Mouse (Mus musculus) midbrain, embryonic 10.5 days (tissue): ENCODE measurements around the gene Fbxw21. TPM values are rescaled to one million over a fixed set of nuclear protein-coding genes. Genes with fewer than 3 reads are reported as not detected.
"Not testable (repeated sequence)": the region's sequence is repeated elsewhere in the genome, so short reads cannot be mapped to it uniquely, and the experiment has no call there.

Experiments
- DNase-seq: peaks from one replicate; pipeline ENCODE4 v3.0.0-alpha.2; 2017; ENCODE audit warnings: low spot score
- H3K27ac ChIP-seq: fragments of 300-500 bp; sonication (generic); replicated peaks from 2 replicates; pipeline ENCODE4 v1.5.1; 2016; ENCODE audit warnings: mild to moderate bottlenecking
- H3K27me3 ChIP-seq: fragments of 300-500 bp; sonication (generic); 2 replicates; pipeline ENCODE4 v1.6.1; 2016; ENCODE audit warnings: low read depth, mild to moderate bottlenecking; ENCODE audit not compliant: poor library complexity, severe bottlenecking
- H3K36me3 ChIP-seq: fragments of 300-500 bp; sonication (generic); 2 replicates; pipeline ENCODE4 v1.6.1; 2016; ENCODE audit warnings: mild to moderate bottlenecking, moderate library complexity
- H3K4me1 ChIP-seq: fragments of 300-500 bp; sonication (generic); 2 replicates; pipeline ENCODE4 v1.6.1; 2016
- H3K4me3 ChIP-seq: fragments of 300-500 bp; sonication (generic); 2 replicates; pipeline ENCODE4 v1.5.1; 2016; ENCODE audit warnings: mild to moderate bottlenecking, moderate library complexity
- H3K9me3 ChIP-seq: fragments of 300-500 bp; sonication (generic); replicated peaks from 2 replicates; pipeline ENCODE4 v1.6.1; 2016; ENCODE audit warnings: mild to moderate bottlenecking
- WGBS: fragments of 180-500 bp; shearing (Covaris S2); methylation state at CpG from one replicate; pipeline ENCODE4 v1.1.7; 2016; 5-methylcytosine and 5-hydroxymethylcytosine counted together
- polyA plus RNA-seq: library from polyadenylated mRNA; unstranded; fragments of >200 nt; fragmentation: Nextera tagmentation; extraction: Ambion mirVana; gene quantifications from 2 replicates; pipeline ENCODE4 v1.2.1, GENCODE M21; 2016

The Fbxw21 gene
- not detected in 2 replicates for polyA plus RNA-seq

DNA sequence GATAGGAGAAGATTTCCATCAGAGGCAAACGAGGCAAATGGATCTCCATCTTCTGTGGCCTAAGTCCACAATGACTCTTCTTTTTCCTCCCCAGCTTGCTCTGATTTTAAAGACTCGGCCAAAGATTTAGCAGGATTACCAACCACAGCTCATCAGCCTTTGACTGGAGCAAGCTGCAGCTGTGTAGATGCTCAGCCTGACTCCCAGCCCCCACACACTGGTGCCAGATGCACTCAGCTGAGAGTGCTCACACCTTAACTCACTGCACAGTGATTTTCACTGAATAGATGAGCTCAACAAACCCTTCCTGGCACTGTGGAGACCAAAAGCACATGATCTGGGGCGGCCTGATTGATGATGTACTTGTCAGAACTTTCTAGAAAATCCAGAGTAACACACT, at the start of gene Fbxw21:
Gene Fbxw21, minus strand, starts transcription at position 101 of the 400 bp plus-strand sequence.
- H3K9me3 ChIP-seq = no peaks in the 10 kb centered on the region
- H3K4me3 ChIP-seq = no peak within 1 kb of the TSS
- H3K36me3 ChIP-seq = no peaks in the 10 kb centered on the region
- no peak for DNase-seq
- H3K27me3 ChIP-seq = no peaks in the 10 kb centered on the region
- 77% methylated on average over 3 of the region's 3 CpGs for WGBS
- H3K4me1 ChIP-seq = no peaks in the 10 kb centered on the region
- H3K27ac ChIP-seq = no peak within 1 kb of the TSS

DNA sequence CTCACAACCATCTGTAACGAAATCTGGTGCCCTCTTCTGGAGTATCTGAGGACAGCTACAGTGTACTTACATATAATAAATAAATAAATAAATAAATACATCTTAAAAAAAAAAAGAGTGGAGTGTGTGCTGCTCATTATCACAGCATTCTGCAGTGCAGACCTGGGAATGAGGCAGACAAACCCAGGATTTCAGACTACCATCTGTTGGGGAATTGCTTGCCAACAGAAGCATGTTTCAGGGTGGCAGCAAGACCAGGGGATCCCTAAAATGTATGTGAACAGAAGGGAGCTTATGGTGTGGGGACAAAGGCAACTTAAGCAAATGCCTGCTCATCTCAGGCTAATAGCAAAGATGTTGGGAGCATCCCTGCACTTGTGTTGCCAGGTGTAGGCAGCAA, 39.5 kb upstream of the Fbxw21 start:
- H3K9me3 ChIP-seq, H3K4me1 ChIP-seq, H3K36me3 ChIP-seq, H3K27ac ChIP-seq, H3K27me3 ChIP-seq, DNase-seq, H3K4me3 ChIP-seq: not testable (repeated sequence)
- 78% methylated on average over 1 of the region's 1 CpGs for WGBS

DNA sequence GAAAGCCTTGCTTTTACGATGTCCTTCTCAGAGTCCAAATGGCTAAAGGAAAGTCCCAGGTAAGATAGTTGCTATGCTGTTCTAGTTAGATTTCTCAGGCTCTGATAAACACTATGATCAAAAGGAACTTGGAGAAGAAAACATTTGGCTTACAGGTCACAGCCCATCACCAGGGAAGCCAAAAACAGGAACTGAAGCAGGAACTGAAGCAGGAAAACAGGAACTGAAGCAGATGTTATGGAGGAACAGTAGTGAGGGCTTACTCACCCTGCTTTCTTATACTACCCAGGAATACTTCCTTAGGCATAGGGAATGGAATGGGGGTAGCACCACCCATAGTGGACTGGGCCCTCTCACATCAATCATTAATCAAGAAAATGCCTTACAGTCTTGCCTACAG, 38.5 kb upstream of the Fbxw21 start:
- no peak overlapping the region for H3K4me3 ChIP-seq
- H3K9me3 ChIP-seq = no peaks in the 10 kb centered on the region
- no peak for DNase-seq
- no peaks in the 10 kb centered on the region for H3K4me1 ChIP-seq
- WGBS = 86% methylated on average over 1 of the region's 1 CpGs
- no peaks in the 10 kb centered on the region for H3K36me3 ChIP-seq
- no peaks in the 10 kb centered on the region for H3K27me3 ChIP-seq
- H3K27ac ChIP-seq = no peak overlapping the region

DNA sequence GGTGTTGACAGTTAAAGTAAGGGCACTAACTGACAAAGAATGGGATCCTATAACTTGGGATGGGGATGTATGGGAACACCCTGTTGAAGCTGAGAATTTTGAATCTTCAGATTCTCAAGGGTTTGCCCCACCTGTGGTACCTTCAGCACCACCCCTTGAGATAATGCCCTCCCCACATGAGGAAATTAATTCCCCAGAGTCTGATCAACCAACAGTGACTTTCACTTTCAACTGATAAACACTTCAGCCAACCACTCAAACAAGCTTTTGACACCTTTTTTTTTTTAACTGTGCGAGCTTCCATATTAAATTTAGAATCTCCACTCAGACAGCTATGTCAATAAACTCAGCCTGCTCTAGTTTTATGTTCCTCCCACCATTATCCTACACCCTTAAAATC, 37.5 kb upstream of the Fbxw21 start:
- no peaks in the 10 kb centered on the region for H3K36me3 ChIP-seq
- H3K9me3 ChIP-seq = no peaks in the 10 kb centered on the region
- H3K4me3 ChIP-seq = no peak overlapping the region
- no peaks in the 10 kb centered on the region for H3K4me1 ChIP-seq
- DNase-seq = no peak
- H3K27ac ChIP-seq = no peak overlapping the region
- H3K27me3 ChIP-seq = no peaks in the 10 kb centered on the region
- 88% methylated on average over 1 of the region's 1 CpGs for WGBS

DNA sequence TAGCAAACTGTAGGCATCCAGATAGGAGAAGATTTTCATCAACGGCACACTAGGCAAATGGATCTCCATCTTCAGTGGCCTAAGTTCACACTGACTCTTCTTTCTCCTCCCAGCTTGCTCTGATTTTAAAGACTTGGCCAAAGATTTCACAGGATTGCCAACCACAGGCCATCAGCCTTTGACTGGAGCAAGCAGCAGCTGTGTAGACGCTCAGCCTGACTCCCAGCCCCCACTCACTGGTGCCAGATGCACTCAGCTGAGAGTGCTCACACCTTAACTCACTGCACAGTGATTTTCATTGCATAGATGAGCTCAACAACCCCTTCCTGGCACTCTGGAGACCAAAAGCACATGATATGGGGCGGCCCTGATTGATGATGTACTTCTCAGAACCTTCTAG, 34.0 kb upstream of the Fbxw21 start, which contains the start of gene Fbxw13:
Gene Fbxw13, minus strand, starts transcription at position 101 of the 400 bp plus-strand sequence.
- not testable (repeated sequence) for H3K36me3 ChIP-seq, H3K27ac ChIP-seq, H3K4me3 ChIP-seq, H3K4me1 ChIP-seq, DNase-seq, H3K9me3 ChIP-seq, H3K27me3 ChIP-seq
- WGBS = 83% methylated on average over 3 of the region's 3 CpGs

DNA sequence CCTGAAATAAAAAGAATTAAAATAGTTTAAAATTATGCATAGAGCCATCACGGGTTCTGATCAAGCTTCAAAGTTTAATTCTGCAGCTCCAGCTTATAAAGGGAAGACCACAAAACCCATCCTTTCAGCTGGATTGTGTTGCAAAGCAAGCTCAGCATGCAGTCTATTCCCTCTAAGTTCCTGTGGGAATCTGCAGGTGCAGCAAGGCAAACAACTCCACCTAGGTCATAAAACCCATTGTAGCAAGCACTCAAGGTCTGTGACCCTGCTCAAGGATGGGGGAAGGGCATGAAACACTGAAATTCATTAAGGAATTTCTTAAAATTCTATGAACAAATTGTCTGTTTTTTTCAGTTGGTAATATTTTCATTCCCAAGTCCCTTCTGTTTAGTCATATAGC, 15.4 kb upstream of the Fbxw21 start:
- 79% methylated on average over 1 of the region's 1 CpGs for WGBS
- DNase-seq = no peak
- Histone ChIP-seq H3K27ac (no peak overlapping the region), H3K36me3 (no peaks in the 10 kb centered on the region), H3K9me3 (no peaks in the 10 kb centered on the region; the same call in 1 of the 2 replicates), H3K27me3 (no peaks in the 10 kb centered on the region), H3K4me3 (no peak overlapping the region), H3K4me1 (no peaks in the 10 kb centered on the region)

DNA sequence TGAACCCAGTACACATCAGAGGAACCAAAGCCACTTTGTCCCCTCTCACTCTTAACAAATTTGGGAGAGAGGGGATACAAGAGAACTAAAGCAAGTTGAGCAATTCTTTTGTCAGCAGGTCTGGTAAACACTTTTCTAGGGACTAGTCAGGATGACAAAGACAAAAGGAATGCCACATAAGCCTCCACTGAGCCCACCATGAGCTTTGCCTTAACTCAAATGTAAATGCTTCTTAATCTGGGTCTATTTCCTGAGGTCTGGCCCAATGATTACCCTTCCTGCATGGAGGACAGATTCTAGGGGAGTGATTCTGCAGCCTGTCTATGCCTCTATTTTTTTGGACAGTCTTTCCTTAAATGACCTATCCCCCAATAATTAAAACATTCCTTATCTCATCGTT, 14.5 kb upstream of the Fbxw21 start:
- no peak overlapping the region for H3K27ac ChIP-seq
- no peaks in the 10 kb centered on the region; the same call in 1 of the 2 replicates for H3K9me3 ChIP-seq
- WGBS = 91% methylated on average over 1 of the region's 1 CpGs
- no peaks in the 10 kb centered on the region for H3K4me1 ChIP-seq
- DNase-seq = no peak
- no peaks in the 10 kb centered on the region for H3K27me3 ChIP-seq
- no peaks in the 10 kb centered on the region for H3K36me3 ChIP-seq
- H3K4me3 ChIP-seq = no peak overlapping the region

DNA sequence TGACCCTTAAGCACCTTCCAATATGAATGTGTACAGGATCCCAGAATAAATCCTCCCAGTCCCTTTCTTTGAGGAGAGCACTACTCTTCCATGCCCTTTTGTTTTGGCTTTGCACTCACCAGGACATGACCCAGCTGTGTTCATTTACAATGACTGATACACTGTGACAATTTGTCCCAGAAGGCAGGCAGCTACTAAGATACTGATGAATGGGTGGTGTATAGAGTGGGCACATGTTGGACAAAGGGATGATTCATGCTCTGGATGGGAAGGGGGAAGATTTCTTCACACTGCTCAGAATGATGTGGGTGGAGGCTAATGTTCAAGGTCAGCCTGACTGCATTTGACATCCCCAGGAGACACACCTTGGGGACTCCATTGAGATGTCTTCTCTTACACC, 5.5 kb upstream of the Fbxw21 start:
- no peaks in the 10 kb centered on the region for H3K4me1 ChIP-seq

DNA sequence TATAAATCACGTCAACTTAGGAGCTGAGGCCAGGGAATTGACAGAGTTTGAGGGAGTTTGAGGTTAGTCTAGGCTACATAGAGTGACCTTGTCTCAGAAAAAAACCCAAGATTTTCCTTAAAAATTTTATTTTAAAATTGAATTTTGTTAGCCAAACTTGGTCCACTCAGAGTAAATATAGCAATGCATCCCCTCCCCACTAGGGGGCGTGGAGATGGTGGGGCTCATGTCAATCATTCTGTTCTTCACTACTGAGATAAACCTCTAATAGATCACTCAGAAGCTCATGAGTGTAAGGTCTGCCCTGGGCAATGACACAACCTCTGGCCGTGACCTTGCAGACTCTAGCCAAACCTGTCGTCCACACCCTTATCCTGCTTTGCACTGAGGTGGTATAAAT, 21.4 kb downstream of the Fbxw21 start:
- not testable (repeated sequence) for H3K4me3 ChIP-seq, H3K9me3 ChIP-seq, H3K27ac ChIP-seq, H3K27me3 ChIP-seq, H3K4me1 ChIP-seq, H3K36me3 ChIP-seq, DNase-seq
- 75% methylated on average over 4 of the region's 4 CpGs for WGBS

More for the DNA sequence above, 5.5 kb upstream of the Fbxw21 start:
- no peaks in the 10 kb centered on the region for H3K36me3 ChIP-seq
- peaks cover 7% of the 10 kb centered on the region; the same call in 1 of the 2 replicates for H3K9me3 ChIP-seq
- no peak overlapping the region for H3K4me3 ChIP-seq
- no peaks in the 10 kb centered on the region for H3K27me3 ChIP-seq
- no peak overlapping the region for H3K27ac ChIP-seq
- no peak for DNase-seq

DNA sequence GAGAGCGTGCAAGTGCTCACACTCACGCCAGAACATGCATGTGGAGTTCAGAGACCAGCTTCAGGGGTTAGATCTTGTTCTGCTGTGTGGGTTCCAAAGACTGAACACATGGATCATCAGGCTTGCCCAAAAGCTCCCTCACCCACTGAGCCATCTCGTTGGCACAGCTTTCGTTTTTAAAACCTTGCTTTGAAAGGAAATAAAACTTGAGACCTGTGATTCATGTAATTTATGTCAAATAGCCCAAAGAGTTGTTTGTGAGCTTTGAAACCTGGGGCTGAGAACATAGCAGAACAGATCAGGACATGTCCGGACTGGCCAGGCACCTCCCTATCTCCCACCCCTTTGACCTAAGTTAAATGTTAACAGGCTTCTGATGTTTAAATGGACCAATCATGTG, 31.8 kb downstream of the Fbxw21 start:
- Histone ChIP-seq H3K27me3 (no peaks in the 10 kb centered on the region), H3K4me1 (no peaks in the 10 kb centered on the region), H3K4me3 (no peak overlapping the region), H3K36me3 (no peaks in the 10 kb centered on the region), H3K27ac (no peak overlapping the region), H3K9me3 (no peaks in the 10 kb centered on the region)
- WGBS = 92% methylated on average over 5 of the region's 5 CpGs
- no peak for DNase-seq

DNA sequence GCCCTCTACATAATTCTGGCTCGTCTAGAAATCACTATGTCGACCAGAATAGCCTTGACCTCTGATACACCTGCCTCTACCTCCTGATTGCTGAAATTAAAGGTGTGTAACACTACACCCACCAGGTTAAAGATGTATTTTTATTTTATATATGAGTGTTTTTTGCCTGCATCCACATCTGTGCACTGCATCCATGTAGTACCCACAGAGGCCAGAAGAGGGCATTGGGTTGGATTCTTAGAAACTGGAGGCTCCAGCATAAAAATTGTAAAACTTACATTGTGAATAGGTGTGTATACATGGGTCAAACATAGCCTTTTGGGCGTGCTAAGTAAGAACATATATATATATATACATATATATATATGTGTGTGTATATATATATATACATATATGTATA, 33.6 kb downstream of the Fbxw21 start:
- H3K4me3 ChIP-seq = no peak overlapping the region
- H3K36me3 ChIP-seq = no peaks in the 10 kb centered on the region
- no peak overlapping the region for H3K27ac ChIP-seq
- DNase-seq = no peak
- H3K27me3 ChIP-seq = no peaks in the 10 kb centered on the region
- WGBS = 61% methylated on average over 3 of the region's 3 CpGs
- no peaks in the 10 kb centered on the region for H3K4me1 ChIP-seq
- no peaks in the 10 kb centered on the region for H3K9me3 ChIP-seq

DNA sequence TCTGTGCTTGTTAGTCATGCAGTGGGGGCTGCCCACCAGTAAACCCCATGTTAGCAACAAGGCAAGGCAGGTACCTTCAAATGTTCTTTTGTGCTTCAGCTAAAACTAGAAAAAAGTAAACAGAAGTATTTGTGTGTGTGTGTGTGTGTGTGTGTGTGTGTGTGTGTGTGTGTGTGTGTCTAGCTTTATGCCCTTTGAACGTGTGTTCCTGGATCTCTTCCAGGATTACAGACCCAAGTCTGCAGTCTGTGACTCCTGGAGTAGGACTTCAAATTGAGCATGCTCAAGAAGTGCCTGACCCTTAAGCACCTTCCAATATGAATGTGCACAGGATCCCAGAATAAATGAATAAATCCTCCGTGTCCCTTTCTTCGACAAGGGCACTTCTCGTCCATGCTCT, 34.8 kb downstream of the Fbxw21 start:
- 93% methylated on average over 4 of the region's 4 CpGs for WGBS
- DNase-seq = no peak
- Histone ChIP-seq H3K4me3 (no peak overlapping the region), H3K4me1 (no peaks in the 10 kb centered on the region), H3K36me3 (no peaks in the 10 kb centered on the region), H3K9me3 (no peaks in the 10 kb centered on the region), H3K27ac (no peak overlapping the region), H3K27me3 (no peaks in the 10 kb centered on the region)

DNA sequence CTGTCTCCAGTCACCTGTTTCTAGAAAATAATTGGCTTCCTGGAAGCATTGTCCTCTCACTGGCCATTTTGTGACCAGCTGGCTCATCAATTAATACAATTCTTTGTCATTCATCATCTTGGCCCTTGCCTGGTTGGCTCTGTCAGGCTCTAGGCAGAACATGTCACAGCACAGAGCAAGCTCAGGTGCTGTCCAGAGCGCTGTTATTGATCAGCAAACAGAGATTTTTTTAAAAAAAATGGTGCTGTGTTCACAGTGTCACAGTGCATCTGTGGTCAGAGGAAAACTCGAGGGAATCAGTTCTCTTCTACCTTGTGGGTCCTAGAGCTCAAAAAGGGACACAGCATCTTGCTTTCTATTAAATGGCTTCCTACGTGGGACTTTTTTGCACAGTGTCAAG, 36.4 kb downstream of the Fbxw21 start:
- 82% methylated on average over 3 of the region's 3 CpGs for WGBS
- DNase-seq = no peak
- no peak overlapping the region for H3K27ac ChIP-seq
- no peaks in the 10 kb centered on the region for H3K4me1 ChIP-seq
- no peaks in the 10 kb centered on the region for H3K9me3 ChIP-seq
- no peak overlapping the region for H3K4me3 ChIP-seq
- H3K36me3 ChIP-seq = peaks cover 5% of the 10 kb centered on the region
- H3K27me3 ChIP-seq = no peaks in the 10 kb centered on the region

DNA sequence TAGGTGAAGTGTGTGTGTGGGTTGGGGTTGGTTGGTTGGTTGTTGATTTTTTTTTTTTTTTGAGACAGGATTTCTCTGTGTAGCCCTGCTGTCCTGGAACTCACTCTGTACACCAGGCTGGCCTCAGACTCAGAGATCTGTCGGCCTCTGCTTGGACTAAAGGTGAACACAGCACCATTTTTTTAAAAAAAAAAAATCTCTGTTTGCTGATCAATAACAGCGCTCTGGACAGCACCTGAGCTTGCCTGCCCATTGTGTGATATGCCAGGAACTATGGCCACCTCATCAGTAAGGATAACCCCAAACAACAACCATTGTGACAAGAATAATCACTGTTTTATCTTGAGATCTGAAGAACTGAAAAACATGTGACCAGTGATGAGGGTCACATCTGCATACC, 36.8 kb downstream of the Fbxw21 start:
- H3K9me3 ChIP-seq = no peaks in the 10 kb centered on the region
- H3K36me3 ChIP-seq = peaks cover 6% of the 10 kb centered on the region
- no peak overlapping the region for H3K27ac ChIP-seq
- H3K4me1 ChIP-seq = no peaks in the 10 kb centered on the region
- 80% methylated on average over 2 of the region's 2 CpGs for WGBS
- no peaks in the 10 kb centered on the region for H3K27me3 ChIP-seq
- no peak overlapping the region for H3K4me3 ChIP-seq
- no peak for DNase-seq
